Mouse (Mus musculus) heart, embryonic 14.5 days (tissue): Measurements from ENCODE around the gene Cgas. TPM values are rescaled to one million over a fixed set of nuclear protein-coding genes. Genes with fewer than 3 reads are reported as not detected.
"Not testable (repeated sequence)": the region's sequence is repeated elsewhere in the genome, so short reads cannot be mapped to it uniquely, and the experiment has no call there.

Source experiments
- ATAC-seq: fragments of 200-750 bp; cut with Nextera tagmentation; 2 replicates; pipeline ENCODE4 v1.8.0; 2017; ENCODE audit warnings: low read depth, moderate TSS enrichment; ENCODE audit not compliant: insufficient number of reproducible peaks, insufficient read depth, low FRiP score
- H3K27ac ChIP-seq, 2 experiments: fragments of 200-500 bp in 1 of 2; fragments of 300-500 bp in 1 of 2; sonication (generic) in 1 of 2; replicated peaks in 1 of 2; 2 replicates each; pipeline ENCODE4 v1.5.1; 2012 to 2014; ENCODE audit warnings: low read depth in 2 of 2, low read length in 2 of 2, control low read depth in 1 of 2, mild to moderate bottlenecking in 1 of 2, mixed read lengths in 1 of 2; ENCODE audit not compliant: control insufficient read depth in 1 of 2, insufficient read depth in 1 of 2
- H3K27me3 ChIP-seq: fragments of 300-500 bp; sonication (generic); 2 replicates; pipeline ENCODE4 v1.6.1; 2014; ENCODE audit warnings: mild to moderate bottlenecking, low read length, control low read depth; ENCODE audit not compliant: control insufficient read depth, insufficient read depth
- H3K36me3 ChIP-seq: fragments of 300-500 bp; sonication (generic); 2 replicates; pipeline ENCODE4 v1.6.1; 2014; ENCODE audit warnings: mild to moderate bottlenecking, control low read depth, low read length, mixed read lengths; ENCODE audit not compliant: control insufficient read depth, insufficient read depth
- H3K4me1 ChIP-seq, 2 experiments: fragments of 200-500 bp in 1 of 2; fragments of 300-500 bp in 1 of 2; sonication (generic) in 1 of 2; 2 replicates each; pipeline ENCODE4 v1.6.1; 2012 to 2014; ENCODE audit warnings: low read length in 2 of 2, control low read depth in 1 of 2, mixed read lengths in 1 of 2; ENCODE audit not compliant: control insufficient read depth in 2 of 2, insufficient read depth in 2 of 2
- H3K4me2 ChIP-seq: fragments of 300-500 bp; sonication (generic); 2 replicates; pipeline ENCODE4 v1.6.1; 2014; ENCODE audit warnings: mild to moderate bottlenecking, low read length
- H3K4me3 ChIP-seq, 2 experiments: fragments of 200-500 bp in 1 of 2; fragments of 300-500 bp in 1 of 2; sonication (generic) in 1 of 2; 2 replicates each; pipeline ENCODE4 v1.5.1; 2012 to 2014; ENCODE audit warnings: low read length in 2 of 2, mild to moderate bottlenecking in 2 of 2, control low read depth in 1 of 2, low read depth in 1 of 2, moderate library complexity in 1 of 2; ENCODE audit not compliant: control insufficient read depth in 1 of 2, insufficient read depth in 1 of 2
- H3K9ac ChIP-seq: fragments of 300-500 bp; sonication (generic); 2 replicates; pipeline ENCODE4 v1.6.1; 2014; ENCODE audit warnings: mild to moderate bottlenecking, low read length
- H3K9me3 ChIP-seq: fragments of 300-500 bp; sonication (generic); 2 replicates; pipeline ENCODE4 v1.6.1; 2016; ENCODE audit warnings: low read length, control low read depth; ENCODE audit not compliant: control insufficient read depth
- WGBS: fragments of 180-500 bp; shearing (Covaris S2); extraction: QIAGEN DNeasy Blood & Tissue Kit; methylation state at CpG from one replicate; pipeline ENCODE4 v1.1.7; 2014; 5-methylcytosine and 5-hydroxymethylcytosine counted together
- polyA plus RNA-seq: library from polyadenylated mRNA; unstranded; fragments of >200 nt; fragmentation: Nextera tagmentation; extraction: Ambion mirVana; gene quantifications from 2 replicates; pipeline ENCODE4 v1.2.1, GENCODE M21; 2014

Gene Cgas
- 0.77 and 0.88 TPM in 2 replicates for polyA plus RNA-seq

- peak; percentile 34; the same call in 1 of the 2 replicates for ATAC-seq
Measured at GRCm38 (mm10) chr9:78442579-78443392, at the start of gene Cgas. Gene Cgas (minus strand): TSS chr9:78443237.

GRCm38 (mm10) chr9:78492254-78492653, 49.2 kb upstream of the Cgas start:
- no peaks in the 10 kb centered on the region for H3K9me3 ChIP-seq
- no peak for ATAC-seq
- H3K4me2 ChIP-seq: no peak overlapping the region
- H3K36me3 ChIP-seq: no peaks in the 10 kb centered on the region
- WGBS: 81% methylated on average over 3 of the region's 3 CpGs
- H3K9ac ChIP-seq: no peak overlapping the region
- no peaks in the 10 kb centered on the region for H3K27me3 ChIP-seq
- no peak overlapping the region for H3K4me3 ChIP-seq
- peaks cover 0 to 9% of the 10 kb centered on the region in 2 experiments; a peak in 1 of 4 replicates for H3K4me1 ChIP-seq
- no peak overlapping the region for H3K27ac ChIP-seq

More at GRCm38 (mm10) chr9:78442579-78443392, at the start of gene Cgas:
- Histone ChIP-seq H3K9ac (peak within 1 kb of the TSS; percentile 69), H3K9me3 (no peaks in the 10 kb centered on the region), H3K4me3 (peak within 1 kb of the TSS; percentile 48), H3K27ac (no peak within 1 kb of the TSS), H3K4me1 (no peaks in the 10 kb centered on the region; a peak in 2 of 4 replicates), H3K27me3 (peaks cover 72% of the 10 kb centered on the region), H3K36me3 (no peaks in the 10 kb centered on the region), H3K4me2 (peak within 1 kb of the TSS; percentile 82)
- under 1% methylated on average over 81 of the region's 81 CpGs for WGBS

- WGBS: 75% methylated on average over 3 of the region's 3 CpGs
- Histone ChIP-seq H3K4me1 (peaks cover 0 to 9% of the 10 kb centered on the region in 2 experiments; a peak in 1 of 4 replicates), H3K4me3 (no peak overlapping the region), H3K9ac (no peak overlapping the region), H3K27ac (no peak overlapping the region), H3K4me2 (no peak overlapping the region), H3K36me3 (no peaks in the 10 kb centered on the region), H3K9me3 (no peaks in the 10 kb centered on the region), H3K27me3 (no peaks in the 10 kb centered on the region)
- no peak for ATAC-seq
Measured at GRCm38 (mm10) chr9:78491169-78491568, 48.1 kb upstream of the Cgas start.

- Histone ChIP-seq H3K9ac (peak within 1 kb of the TSS; percentile 81), H3K36me3 (no peaks in the 10 kb centered on the region), H3K27ac (peak within 1 kb of the TSS; percentile 65 to 80), H3K4me3 (peak within 1 kb of the TSS; percentile 48 to 53), H3K27me3 (no peaks in the 10 kb centered on the region), H3K4me2 (peak within 1 kb of the TSS; percentile 79), H3K4me1 (peaks cover 0 to 12% of the 10 kb centered on the region in 2 experiments; a peak in 1 of 4 replicates), H3K9me3 (no peaks in the 10 kb centered on the region)
- ATAC-seq: peak; percentile 71; the same call in 1 of the 2 replicates
- WGBS: 1% methylated on average over 15 of the region's 20 CpGs
Measured at GRCm38 (mm10) chr9:78488890-78489420, 45.9 kb upstream of the Cgas start, which contains the start of gene Eef1a1. Gene Eef1a1 (minus strand): TSS chr9:78489151.

- H3K27me3 ChIP-seq, H3K4me2 ChIP-seq, ATAC-seq, H3K36me3 ChIP-seq, H3K27ac ChIP-seq, H3K9ac ChIP-seq, H3K4me3 ChIP-seq, H3K9me3 ChIP-seq: not testable (repeated sequence)
- WGBS: 92% methylated on average over 5 of the region's 5 CpGs
- H3K4me1 ChIP-seq: peaks cover 0 to 12% of the 10 kb centered on the region in 2 experiments; a peak in 1 of 4 replicates
Measured at GRCm38 (mm10) chr9:78488021-78488420, 45.0 kb upstream of the Cgas start.

- Histone ChIP-seq H3K9me3 (no peaks in the 10 kb centered on the region), H3K36me3 (peaks cover 11% of the 10 kb centered on the region), H3K4me3 (no peak overlapping the region), H3K27me3 (no peaks in the 10 kb centered on the region), H3K27ac (no peak overlapping the region), H3K4me2 (no peak overlapping the region), H3K4me1 (peaks cover 3 to 19% of the 10 kb centered on the region in 2 experiments; a peak in 3 of 4 replicates), H3K9ac (no peak overlapping the region)
- WGBS: 71% methylated on average over 3 of the region's 3 CpGs
- ATAC-seq: no peak
Measured at GRCm38 (mm10) chr9:78484660-78485059, 41.6 kb upstream of the Cgas start.

- Histone ChIP-seq H3K9me3 (no peaks in the 10 kb centered on the region), H3K27me3 (no peaks in the 10 kb centered on the region), H3K4me2 (peak overlapping the region; percentile 69), H3K4me3 (peak overlapping the region; percentile 52 to 70), H3K36me3 (peaks cover 32% of the 10 kb centered on the region), H3K9ac (peak overlapping the region; percentile 80), H3K4me1 (peaks cover 3 to 24% of the 10 kb centered on the region in 2 experiments; a peak in 3 of 4 replicates), H3K27ac (peak overlapping the region; percentile 97 to 99)
- ATAC-seq: no peak
- 17% methylated on average over 3 of the region's 3 CpGs for WGBS
Measured at GRCm38 (mm10) chr9:78482386-78482785, 39.3 kb upstream of the Cgas start.
